Mouse (Mus musculus): ENCODE measurements around the gene Hpca.

The Hpca gene

GRCm38 (mm10) chr4:129121569-129122086, at the start of gene Hpca:
TSS of gene Hpca (minus strand) at chr4:129122036.
- DNase-seq (ENCODE audit: extremely low spot score, low read depth, low spot score), result no peak

DNA sequence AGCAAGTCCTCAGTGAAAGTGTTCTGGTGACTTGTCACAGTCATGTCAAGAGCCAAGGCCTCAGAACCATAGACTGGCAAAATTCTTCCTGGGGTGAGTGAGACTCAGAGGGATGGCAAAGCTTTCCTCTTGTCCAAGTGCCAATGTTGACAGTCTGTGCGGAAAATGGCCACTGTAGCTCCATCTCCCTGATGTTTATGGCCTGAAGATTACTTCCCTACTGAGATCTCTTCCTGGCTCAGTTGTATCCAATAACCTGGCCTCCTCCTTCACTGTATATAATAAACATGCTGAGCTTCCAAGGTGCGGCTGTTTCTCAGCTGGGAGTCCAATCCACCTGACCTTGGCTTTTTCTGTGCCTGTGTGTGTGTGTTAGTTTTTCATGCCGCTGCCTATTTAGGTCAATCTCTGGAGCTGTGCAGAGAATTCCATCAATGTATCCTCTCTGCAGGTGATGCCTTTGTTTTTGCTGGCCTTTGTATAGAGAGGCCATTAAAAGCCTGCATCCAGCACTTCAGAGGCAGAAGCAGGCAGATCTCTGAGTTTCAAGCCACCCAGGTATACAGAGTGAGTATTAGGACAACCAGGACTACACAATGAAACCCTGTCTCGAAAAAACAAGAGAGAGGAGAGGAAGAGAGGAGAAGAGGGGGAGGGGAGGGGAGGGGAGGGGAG, 39.9 kb upstream of the Hpca start:
- no peak for DNase-seq (ENCODE audit: extremely low spot score, low read depth, low spot score)

- no peak for DNase-seq (ENCODE audit: extremely low spot score, low read depth, low spot score)
Observed at GRCm38 (mm10) chr4:129161076-129161475, 39.2 kb upstream of the Hpca start.

DNA sequence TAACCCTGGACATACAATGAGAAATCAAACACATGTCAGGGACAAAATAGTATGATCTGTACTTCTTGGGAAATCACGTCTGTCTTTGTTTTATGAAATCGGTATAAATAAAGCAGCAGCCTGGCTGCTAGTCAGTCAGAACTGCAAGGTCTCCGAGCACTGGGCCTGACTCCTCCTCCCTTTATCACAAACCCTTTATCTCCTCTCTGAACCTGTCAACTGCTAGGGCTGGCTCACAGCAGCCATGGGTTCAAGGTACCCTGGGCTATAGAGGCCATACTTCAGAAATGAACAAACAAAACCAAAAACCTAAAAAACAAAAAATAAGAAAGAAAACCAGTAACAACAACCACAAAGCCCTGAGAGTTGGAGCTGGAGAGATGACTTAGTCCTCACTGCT, 36.7 kb upstream of the Hpca start:
- DNase-seq (ENCODE audit: extremely low spot score, low read depth, low spot score), result no peak

GRCm38 (mm10) chr4:129157541-129157940, 35.7 kb upstream of the Hpca start:
- DNase-seq (ENCODE audit: extremely low spot score, low read depth, low spot score), result no peak

GRCm38 (mm10) chr4:129151276-129151811, 29.5 kb upstream of the Hpca start:
- DNase-seq (ENCODE audit: extremely low spot score, low read depth, low spot score), result no peak

GRCm38 (mm10) chr4:129149321-129149720, 27.5 kb upstream of the Hpca start:
- no peak for DNase-seq (ENCODE audit: extremely low spot score, low read depth, low spot score)

- DNase-seq (ENCODE audit: extremely low spot score, low read depth, low spot score), result no peak
Observed at GRCm38 (mm10) chr4:129147552-129148103, 25.8 kb upstream of the Hpca start.

DNA sequence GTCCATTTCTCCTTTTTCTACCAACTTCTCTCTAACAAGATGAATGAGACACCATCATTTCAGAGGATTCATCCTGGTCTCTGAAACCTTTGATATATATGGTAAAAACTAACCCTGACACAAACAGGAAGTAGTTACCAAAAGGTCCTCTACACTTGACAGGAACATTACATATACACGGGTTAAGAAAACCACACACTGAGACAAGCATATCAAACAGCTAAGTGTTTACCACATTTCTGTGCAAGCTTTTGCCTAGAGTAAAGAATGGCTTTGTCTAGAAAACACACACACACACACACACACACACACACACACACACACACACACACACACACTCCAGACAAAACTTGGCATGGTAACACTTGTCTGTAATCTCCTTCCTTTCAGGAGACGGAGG, 24.6 kb upstream of the Hpca start:
- no peak for DNase-seq (ENCODE audit: extremely low spot score, low read depth, low spot score)

DNA sequence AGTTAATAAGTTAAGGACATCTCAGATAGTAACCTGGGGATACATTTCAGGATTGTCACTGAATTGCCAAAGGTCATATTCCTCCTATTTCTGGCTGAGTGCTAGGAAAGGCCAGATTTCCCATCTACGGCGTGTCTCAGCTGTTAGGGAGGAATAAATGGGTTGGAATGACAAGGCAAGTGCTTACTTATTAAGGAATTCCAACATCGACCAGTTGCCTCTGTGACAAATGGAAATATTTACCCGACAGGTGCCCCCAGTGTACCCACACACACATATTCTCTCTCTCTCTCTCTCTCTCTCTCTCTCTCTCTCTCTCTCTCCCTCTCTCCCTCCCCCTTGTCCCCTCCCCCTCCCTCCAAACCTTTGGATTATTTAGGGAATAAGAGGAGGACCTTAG, 24.1 kb upstream of the Hpca start:
- no peak for DNase-seq (ENCODE audit: extremely low spot score, low read depth, low spot score)

DNA sequence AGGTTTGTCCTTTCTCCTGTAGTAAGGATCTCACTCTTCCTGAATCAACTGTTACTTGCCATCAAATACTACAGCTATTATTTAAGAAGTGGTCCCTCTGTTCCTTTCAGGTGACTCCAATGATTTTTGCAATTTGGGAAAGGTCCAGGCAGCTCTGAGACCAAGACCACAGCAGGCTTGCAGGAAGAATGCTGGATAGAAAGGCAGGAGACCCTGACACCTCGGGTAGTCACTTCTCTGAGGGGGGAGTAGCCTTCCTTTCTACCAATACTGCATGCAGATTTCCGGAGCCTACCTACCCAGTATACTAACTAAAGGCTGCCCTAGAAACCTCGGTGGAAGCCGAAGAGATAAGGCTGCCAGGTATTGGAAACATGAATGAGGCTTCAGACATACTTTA, 23.6 kb upstream of the Hpca start:
- DNase-seq (ENCODE audit: extremely low spot score, low read depth, low spot score), result no peak

GRCm38 (mm10) chr4:129144401-129145367, 22.8 kb upstream of the Hpca start:
- no peak for DNase-seq (ENCODE audit: extremely low spot score, low read depth, low spot score)

GRCm38 (mm10) chr4:129143509-129143908, 21.7 kb upstream of the Hpca start:
- DNase-seq (ENCODE audit: extremely low spot score, low read depth, low spot score), result no peak

DNA sequence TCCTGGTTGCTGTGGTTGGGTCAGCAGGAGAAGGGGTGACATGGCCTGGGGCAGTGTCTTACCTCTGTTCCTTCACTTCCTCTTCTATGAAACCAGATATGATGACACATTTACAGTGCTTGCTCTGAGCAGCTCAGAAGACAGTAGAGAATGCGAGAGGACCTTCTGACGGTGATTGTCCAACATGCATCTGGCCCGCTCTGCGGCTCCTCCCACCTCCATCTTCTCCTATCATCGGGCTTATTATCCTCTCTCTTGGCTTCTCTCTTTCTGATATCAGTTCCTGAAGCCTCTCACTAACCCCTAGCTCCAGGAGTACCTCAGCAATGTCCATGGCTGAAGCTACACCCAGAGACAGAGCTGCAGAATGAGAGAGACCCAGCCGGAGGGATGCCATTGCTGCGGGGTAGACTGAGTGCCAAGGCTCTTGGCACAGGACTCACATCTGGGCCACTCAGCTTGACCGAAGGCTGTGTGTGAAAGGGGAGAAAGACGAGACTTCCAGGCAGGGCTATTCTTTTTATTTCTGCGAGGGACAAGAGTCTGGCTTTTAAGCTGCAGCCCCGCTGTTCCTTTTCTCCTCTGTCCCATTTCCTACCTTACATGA, 20.7 kb upstream of the Hpca start:
- no peak for DNase-seq (ENCODE audit: extremely low spot score, low read depth, low spot score)

DNA sequence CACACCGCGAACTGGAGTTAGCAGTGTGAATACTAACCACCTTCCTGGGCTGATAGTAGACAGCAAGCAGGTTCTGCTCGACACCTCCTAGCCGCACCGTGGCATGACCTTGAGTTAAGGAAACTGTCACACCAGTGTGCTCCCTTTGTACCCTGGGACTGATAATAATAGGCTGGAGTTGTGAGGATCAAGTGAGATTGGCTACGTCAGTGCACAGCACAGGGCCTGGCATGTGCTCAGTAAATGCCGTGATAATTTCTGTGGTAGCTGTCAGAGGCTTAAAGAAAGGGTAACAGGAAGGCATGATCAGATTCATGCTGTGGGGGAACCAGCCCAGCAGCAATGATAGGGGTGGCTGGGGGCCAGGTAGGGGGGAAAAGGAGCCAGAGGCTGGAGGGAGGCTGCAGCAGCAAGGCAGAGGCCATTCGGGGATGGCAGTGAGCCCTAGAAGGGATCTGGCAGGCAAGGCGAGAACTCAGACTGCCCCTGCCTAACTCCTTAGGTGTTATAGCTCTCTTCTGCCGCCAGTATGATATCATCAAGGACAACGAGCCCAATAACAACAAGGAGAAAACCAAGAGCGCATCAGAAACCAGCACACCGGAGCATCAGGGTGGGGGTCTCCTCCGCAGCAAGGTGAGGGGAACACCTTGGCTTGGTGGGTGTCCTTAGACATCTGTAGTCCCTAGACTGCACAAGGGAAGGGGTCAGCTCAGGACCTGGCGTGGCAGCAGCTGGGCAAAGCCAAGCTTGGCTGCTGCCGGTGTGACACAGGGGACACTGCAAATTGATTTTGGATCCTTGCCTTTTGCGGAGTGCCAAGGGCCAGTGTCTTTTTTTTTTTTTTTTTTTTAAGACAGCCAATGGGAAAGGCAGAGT, 20.0 kb upstream of the Hpca start:
- no peak for DNase-seq (ENCODE audit: extremely low spot score, low read depth, low spot score)

DNA sequence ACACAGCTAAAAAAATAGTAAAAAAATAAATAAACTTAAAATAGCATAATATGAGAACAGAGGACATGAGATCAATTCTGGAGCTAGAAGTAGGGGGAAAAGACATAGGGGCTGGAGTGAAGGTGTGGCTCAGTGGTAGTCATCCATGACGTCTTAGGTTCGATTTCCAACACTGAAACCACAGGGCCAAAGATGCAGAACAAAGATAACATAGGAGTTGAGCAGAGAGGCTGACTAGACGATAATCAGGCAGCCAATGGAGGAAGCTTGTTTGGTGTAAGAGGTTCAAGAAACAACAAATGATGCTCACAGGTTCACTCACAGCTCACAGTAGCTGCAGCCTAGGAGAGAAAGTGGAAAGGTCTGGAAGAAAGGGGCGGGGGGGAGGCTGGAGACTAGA, 19.0 kb upstream of the Hpca start:
- no peak for DNase-seq (ENCODE audit: extremely low spot score, low read depth, low spot score)

DNA sequence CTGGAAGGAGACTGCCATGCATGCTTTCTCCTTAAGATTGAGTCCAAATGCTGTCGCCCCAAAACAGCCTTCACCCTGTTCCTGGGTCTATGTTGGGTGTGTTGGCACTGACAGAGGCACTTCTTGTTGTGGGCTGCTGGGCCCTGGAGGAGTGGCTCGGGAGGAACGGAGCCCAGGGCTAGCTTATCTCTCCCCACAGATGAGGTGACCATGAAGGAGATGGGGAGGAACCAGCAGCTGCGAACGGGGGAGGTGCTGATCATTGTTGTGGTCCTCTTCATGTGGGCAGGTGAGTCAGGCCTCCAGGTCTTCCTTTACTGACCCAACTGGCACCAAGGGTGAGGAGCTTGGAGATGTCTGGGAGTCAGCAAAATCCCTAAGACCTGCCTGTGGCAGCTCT, 17.8 kb upstream of the Hpca start:
- no peak for DNase-seq (ENCODE audit: extremely low spot score, low read depth, low spot score)

GRCm38 (mm10) chr4:129137392-129138321, 15.8 kb upstream of the Hpca start:
- no peak for DNase-seq (ENCODE audit: extremely low spot score, low read depth, low spot score)
